Mouse (Mus musculus) intestine, postnatal 0 days (tissue): ENCODE results near the gene Galnt11. TPM values are rescaled to one million over a fixed set of nuclear protein-coding genes. Genes with fewer than 3 reads are reported as not detected.

Experiments used
- ATAC-seq: fragments of 200-750 bp; cut with Nextera tagmentation; 2 replicates; pipeline ENCODE4 v1.8.0; 2017; ENCODE audit warnings: mild to moderate bottlenecking, moderate TSS enrichment, moderate library complexity
- H3K27ac ChIP-seq: fragments of 300-500 bp; sonication (generic); 2 replicates; pipeline ENCODE4 v1.5.1; 2014; ENCODE audit warnings: mild to moderate bottlenecking, low read depth, low read length, moderate library complexity
- H3K27me3 ChIP-seq: fragments of 300-500 bp; sonication (generic); replicated peaks from 2 replicates; pipeline ENCODE4 v1.6.1; 2014; ENCODE audit warnings: low read length, mixed read lengths; ENCODE audit not compliant: control insufficient read depth, insufficient read depth
- H3K36me3 ChIP-seq: fragments of 300-500 bp; sonication (generic); 2 replicates; pipeline ENCODE4 v1.6.1; 2014; ENCODE audit warnings: mild to moderate bottlenecking, moderate library complexity; ENCODE audit not compliant: control insufficient read depth, insufficient read depth
- H3K4me1 ChIP-seq: fragments of 300-500 bp; sonication (generic); replicated peaks from 2 replicates; pipeline ENCODE4 v1.6.1; 2014; ENCODE audit warnings: antibody characterized with exemption, low read length, mixed read lengths; ENCODE audit not compliant: control insufficient read depth, insufficient read depth
- H3K4me2 ChIP-seq: fragments of 300-500 bp; sonication (generic); replicated peaks from 2 replicates; pipeline ENCODE4 v1.6.1; 2014; ENCODE audit warnings: low read depth, mild to moderate bottlenecking, moderate library complexity
- H3K4me3 ChIP-seq: fragments of 300-500 bp; sonication (generic); 2 replicates; pipeline ENCODE4 v1.5.1; 2014; ENCODE audit warnings: low read depth, low read length
- H3K9ac ChIP-seq: fragments of 300-500 bp; sonication (generic); 2 replicates; pipeline ENCODE4 v1.6.1; 2014; ENCODE audit warnings: mild to moderate bottlenecking, low read depth, low read length
- H3K9me3 ChIP-seq: fragments of 300-500 bp; sonication (generic); 2 replicates; pipeline ENCODE4 v1.6.1; 2016; ENCODE audit warnings: mixed run types; ENCODE audit not compliant: control insufficient read depth
- CTCF ChIP-seq: sonication (generic); IDR thresholded peaks from 2 replicates; pipeline ENCODE4 v1.5.1; 2016; ENCODE audit warnings: low read depth, mild to moderate bottlenecking, control low read depth, antibody characterized with exemption, moderate library complexity
- WGBS: fragments of 180-500 bp; shearing (Covaris S2); extraction: QIAGEN DNeasy Blood & Tissue Kit; methylation state at CpG from one replicate; pipeline ENCODE4 v1.1.7; 2014; 5-methylcytosine and 5-hydroxymethylcytosine counted together
- polyA plus RNA-seq: library from polyadenylated mRNA; unstranded; fragments of >200 nt; fragmentation: Nextera tagmentation; extraction: Ambion mirVana; gene quantifications from 2 replicates; pipeline ENCODE4 v1.2.1, GENCODE M21; 2015

Galnt11 gene
- polyA plus RNA-seq, 1 experiment from 2014 or later, result 19.6 TPM

GRCm38 (mm10) chr5:25262266-25262665, 40.6 kb downstream of the Galnt11 start:
- Histone ChIP-seq H3K9ac (no peak overlapping the region), H3K36me3 (peaks cover 84% of the 10 kb centered on the region), H3K4me3 (no peak overlapping the region), H3K27me3 (no peaks in the 10 kb centered on the region), H3K4me2 (no peak overlapping the region), H3K4me1 (no peaks in the 10 kb centered on the region), H3K9me3 (no peaks in the 10 kb centered on the region), H3K27ac (no peak overlapping the region)
- no peak for ATAC-seq
- TF ChIP-seq CTCF, result no peak
- 75% methylated on average over 7 of the region's 7 CpGs for WGBS

DNA sequence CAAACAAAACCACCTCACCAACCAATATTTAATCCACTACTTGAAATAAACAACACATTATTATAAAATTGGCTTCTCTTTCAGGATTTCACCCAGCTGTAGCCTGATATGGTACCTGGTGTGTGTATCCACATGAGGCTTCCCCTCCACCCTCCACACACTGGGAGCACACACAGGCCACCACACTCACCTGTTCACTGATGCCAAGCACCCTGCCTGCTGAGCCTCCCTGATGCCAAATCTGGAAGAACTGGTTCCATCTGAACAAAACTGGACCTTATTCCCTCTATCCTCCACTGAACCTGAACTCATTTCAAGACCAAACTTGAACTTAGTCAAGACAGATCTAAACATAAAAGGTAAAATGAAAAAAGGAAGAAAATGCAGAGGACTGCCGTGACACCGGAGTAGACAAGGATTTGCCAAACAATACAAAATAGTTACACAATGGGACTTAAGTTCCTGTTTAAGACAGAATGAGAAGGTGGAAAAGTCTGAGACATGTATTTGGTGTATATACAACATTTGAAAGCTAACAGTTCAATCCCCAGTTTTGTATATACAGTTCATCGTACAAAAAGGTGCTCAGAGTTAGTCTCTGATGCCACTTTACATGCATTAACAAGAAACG, 46.7 kb downstream of the Galnt11 start:
- Histone ChIP-seq H3K4me3 (no peak overlapping the region), H3K9ac (no peak overlapping the region), H3K36me3 (peaks cover 52% of the 10 kb centered on the region), H3K27me3 (no peaks in the 10 kb centered on the region), H3K4me1 (no peaks in the 10 kb centered on the region), H3K27ac (no peak overlapping the region), H3K4me2 (no peak overlapping the region), H3K9me3 (no peaks in the 10 kb centered on the region)
- WGBS, result 91% methylated on average over 4 of the region's 4 CpGs
- TF ChIP-seq CTCF, result no peak
- ATAC-seq, result no peak

- no peaks in the 10 kb centered on the region for H3K27me3 ChIP-seq
- peaks cover 59% of the 10 kb centered on the region for H3K36me3 ChIP-seq
- no peak overlapping the region for H3K9ac ChIP-seq
- H3K9me3 ChIP-seq, result no peaks in the 10 kb centered on the region
- no peaks in the 10 kb centered on the region for H3K4me1 ChIP-seq
- no peak overlapping the region for H3K27ac ChIP-seq
- TF ChIP-seq CTCF, result no peak
- no peak for ATAC-seq
- WGBS, result 85% methylated on average over 10 of the region's 10 CpGs
- H3K4me2 ChIP-seq, result no peak overlapping the region
- H3K4me3 ChIP-seq, result no peak overlapping the region
Measured at GRCm38 (mm10) chr5:25275629-25276028, 53.9 kb downstream of the Galnt11 start.

GRCm38 (mm10) chr5:25276365-25276764, 54.7 kb downstream of the Galnt11 start:
- no peak for TF ChIP-seq CTCF
- Histone ChIP-seq H3K9me3 (no peaks in the 10 kb centered on the region), H3K27ac (no peak overlapping the region), H3K9ac (no peak overlapping the region), H3K27me3 (no peaks in the 10 kb centered on the region), H3K4me3 (no peak overlapping the region), H3K36me3 (peaks cover 66% of the 10 kb centered on the region), H3K4me2 (no peak overlapping the region), H3K4me1 (no peaks in the 10 kb centered on the region)
- no peak for ATAC-seq
- WGBS, result 88% methylated on average over 6 of the region's 6 CpGs

- Histone ChIP-seq H3K4me1 (no peaks in the 10 kb centered on the region), H3K27me3 (no peaks in the 10 kb centered on the region), H3K4me3 (no peak overlapping the region), H3K9me3 (no peaks in the 10 kb centered on the region), H3K9ac (no peak overlapping the region), H3K36me3 (peaks cover 79% of the 10 kb centered on the region), H3K27ac (no peak overlapping the region), H3K4me2 (no peak overlapping the region)
- WGBS, result 96% methylated on average over 13 of the region's 13 CpGs
- ATAC-seq, result no peak
- TF ChIP-seq CTCF, result no peak
Measured at GRCm38 (mm10) chr5:25283988-25284387, 62.3 kb downstream of the Galnt11 start.

DNA sequence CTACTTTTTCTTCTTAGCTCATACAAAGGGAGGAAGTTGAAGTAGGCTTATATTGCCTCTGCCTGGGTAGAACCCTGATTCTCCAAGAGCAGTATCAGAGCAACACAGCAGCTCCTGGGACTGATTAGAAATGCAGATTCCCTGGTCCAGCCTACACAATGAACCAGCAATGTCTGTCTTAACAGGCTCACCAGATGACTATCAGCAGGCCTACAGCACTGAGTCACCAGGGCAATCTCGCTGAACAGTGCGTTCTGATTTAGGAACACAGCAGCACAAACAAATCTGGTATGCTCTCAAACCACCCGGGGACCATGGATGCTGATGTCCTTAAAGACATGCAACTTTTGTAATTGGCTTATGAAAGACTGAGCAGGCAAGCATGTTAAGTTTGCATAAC, 75.1 kb downstream of the Galnt11 start:
- Histone ChIP-seq H3K4me1 (no peaks in the 10 kb centered on the region), H3K36me3 (peaks cover 36% of the 10 kb centered on the region), H3K9me3 (no peaks in the 10 kb centered on the region), H3K9ac (no peak overlapping the region), H3K27ac (no peak overlapping the region), H3K4me2 (no peak overlapping the region), H3K27me3 (no peaks in the 10 kb centered on the region), H3K4me3 (no peak overlapping the region)
- no peak for ATAC-seq
- WGBS, result 78% methylated on average over 3 of the region's 3 CpGs
- TF ChIP-seq CTCF, result no peak

GRCm38 (mm10) chr5:25310226-25310625, 88.5 kb downstream of the Galnt11 start:
- no peak for ATAC-seq
- peaks cover 50% of the 10 kb centered on the region for H3K36me3 ChIP-seq
- WGBS, result 95% methylated on average over 2 of the region's 2 CpGs
- no peak overlapping the region for H3K9ac ChIP-seq
- H3K4me3 ChIP-seq, result no peak overlapping the region
- H3K27me3 ChIP-seq, result no peaks in the 10 kb centered on the region
- H3K4me1 ChIP-seq, result no peaks in the 10 kb centered on the region
- no peak overlapping the region for H3K27ac ChIP-seq
- H3K4me2 ChIP-seq, result no peak overlapping the region
- TF ChIP-seq CTCF, result no peak
- H3K9me3 ChIP-seq, result no peaks in the 10 kb centered on the region
